Mouse (Mus musculus) lung, postnatal 0 days (tissue): ENCODE results near the gene B3galt4.

ENCODE experiments used
- CTCF ChIP-seq: IDR thresholded peaks from 2 replicates; pipeline ENCODE4 v1.5.1; 2016; ENCODE audit warnings: antibody characterized with exemption, mild to moderate bottlenecking
- EP300 ChIP-seq: IDR thresholded peaks from 2 replicates; pipeline ENCODE4 v1.6.1; 2016; ENCODE audit warnings: antibody characterized with exemption, mild to moderate bottlenecking, control low read depth

GRCm38 (mm10) chr17:33977861-33978557, 26.7 kb upstream of the B3galt4 start:
- no peak for TF ChIP-seq CTCF
- no peak for TF ChIP-seq EP300
